Mouse (Mus musculus): ENCODE results near the gene Mical2. TPM values are rescaled to one million over a fixed set of nuclear protein-coding genes. Genes with fewer than 3 reads are reported as not detected.

Gene Mical2
- polyA plus RNA-seq, 1 experiment from 2014 or later: 1.2 TPM

DNA sequence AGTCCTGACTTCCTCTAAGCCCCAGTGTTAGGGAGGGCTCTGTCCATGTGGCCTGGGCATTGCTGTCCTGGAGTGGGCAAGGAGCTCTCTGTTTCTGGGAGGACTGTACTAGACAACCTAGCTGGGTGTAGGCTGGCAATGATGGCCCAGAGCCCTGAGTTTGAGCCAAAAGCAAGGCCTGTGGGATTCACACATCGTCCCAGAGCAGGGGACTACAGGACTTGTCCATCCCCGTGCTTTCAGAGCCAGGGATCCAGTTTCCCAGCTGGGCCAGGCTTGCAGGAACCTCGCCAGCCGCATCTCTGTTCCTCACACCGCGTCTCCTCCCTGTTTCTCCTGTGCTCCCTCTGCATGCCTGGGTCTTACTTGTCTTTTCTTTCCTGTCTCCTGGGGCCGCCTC is 107.7 kb downstream of the Mical2 start:
- Histone ChIP-seq H3K4me1 (peaks cover 9% of the 10 kb centered on the region; the same call in 1 of the 2 replicates), H3K4me3 (no peak overlapping the region), H3K27ac (replicated peaks) (no peak overlapping the region), H3K9me3 (no peaks in the 10 kb centered on the region), H3K27me3 (replicated peaks; ENCODE audit: low read depth, poor library complexity, severe bottlenecking) (no peaks in the 10 kb centered on the region), H3K36me3 (replicated peaks) (no peaks in the 10 kb centered on the region)
- no peak for DNase-seq (ENCODE audit: low spot score)
- WGBS: 81% methylated on average over 7 of the region's 7 CpGs

- WGBS: 84% methylated on average over 6 of the region's 6 CpGs
- 0 out of 2 replicates have a peak overlapping the region, but pooled peaks have one; percentile 19 for H3K27ac ChIP-seq (replicated peaks)
- H3K4me1 ChIP-seq: peaks cover 9% of the 10 kb centered on the region; the same call in 1 of the 2 replicates
- DNase-seq (ENCODE audit: low spot score): no peak
- H3K27me3 ChIP-seq (replicated peaks; ENCODE audit: low read depth, poor library complexity, severe bottlenecking): no peaks in the 10 kb centered on the region
- H3K36me3 ChIP-seq (replicated peaks): no peaks in the 10 kb centered on the region
- no peaks in the 10 kb centered on the region for H3K9me3 ChIP-seq
- H3K4me3 ChIP-seq: no peak overlapping the region
Measured at GRCm38 (mm10) chr7:112336213-112336631, 110.6 kb downstream of the Mical2 start.

GRCm38 (mm10) chr7:112336769-112337168 is 111.1 kb downstream of the Mical2 start:
- Histone ChIP-seq H3K27me3 (replicated peaks; ENCODE audit: low read depth, poor library complexity, severe bottlenecking) (no peaks in the 10 kb centered on the region), H3K4me3 (no peak overlapping the region), H3K9me3 (no peaks in the 10 kb centered on the region), H3K36me3 (replicated peaks) (no peaks in the 10 kb centered on the region), H3K27ac (replicated peaks) (0 out of 2 replicates have a peak overlapping the region, but pooled peaks have one; percentile 6), H3K4me1 (peaks cover 9% of the 10 kb centered on the region; the same call in 1 of the 2 replicates)
- no peak for DNase-seq (ENCODE audit: low spot score)
- WGBS: 85% methylated on average over 15 of the region's 15 CpGs

GRCm38 (mm10) chr7:112337736-112338135 is 112.1 kb downstream of the Mical2 start:
- 86% methylated on average over 5 of the region's 5 CpGs for WGBS
- no peaks in the 10 kb centered on the region for H3K9me3 ChIP-seq
- peaks cover 9% of the 10 kb centered on the region; the same call in 1 of the 2 replicates for H3K4me1 ChIP-seq
- no peak overlapping the region for H3K27ac ChIP-seq (replicated peaks)
- no peak for DNase-seq (ENCODE audit: low spot score)
- H3K36me3 ChIP-seq (replicated peaks): no peaks in the 10 kb centered on the region
- H3K27me3 ChIP-seq (replicated peaks; ENCODE audit: low read depth, poor library complexity, severe bottlenecking): no peaks in the 10 kb centered on the region
- H3K4me3 ChIP-seq: no peak overlapping the region

- no peak overlapping the region for H3K27ac ChIP-seq (replicated peaks)
- no peak overlapping the region for H3K4me3 ChIP-seq
- peaks cover 9% of the 10 kb centered on the region; the same call in 1 of the 2 replicates for H3K4me1 ChIP-seq
- no peaks in the 10 kb centered on the region for H3K27me3 ChIP-seq (replicated peaks; ENCODE audit: low read depth, poor library complexity, severe bottlenecking)
- no peak for DNase-seq (ENCODE audit: low spot score)
- no peaks in the 10 kb centered on the region for H3K9me3 ChIP-seq
- H3K36me3 ChIP-seq (replicated peaks): no peaks in the 10 kb centered on the region
- WGBS: 69% methylated on average over 3 of the region's 3 CpGs
Measured at GRCm38 (mm10) chr7:112341052-112341451, 115.4 kb downstream of the Mical2 start.

GRCm38 (mm10) chr7:112345687-112346086 is 120.0 kb downstream of the Mical2 start:
- H3K36me3 ChIP-seq (replicated peaks): no peaks in the 10 kb centered on the region
- no peak overlapping the region for H3K27ac ChIP-seq (replicated peaks)
- no peaks in the 10 kb centered on the region for H3K9me3 ChIP-seq
- DNase-seq (ENCODE audit: low spot score): no peak
- H3K4me3 ChIP-seq: no peak overlapping the region
- 0 out of 2 replicates have a peak, but pooled peaks cover 3% of the 10 kb centered on the region for H3K4me1 ChIP-seq
- no peaks in the 10 kb centered on the region for H3K27me3 ChIP-seq (replicated peaks; ENCODE audit: low read depth, poor library complexity, severe bottlenecking)
- WGBS: 83% methylated on average over 1 of the region's 1 CpGs

DNA sequence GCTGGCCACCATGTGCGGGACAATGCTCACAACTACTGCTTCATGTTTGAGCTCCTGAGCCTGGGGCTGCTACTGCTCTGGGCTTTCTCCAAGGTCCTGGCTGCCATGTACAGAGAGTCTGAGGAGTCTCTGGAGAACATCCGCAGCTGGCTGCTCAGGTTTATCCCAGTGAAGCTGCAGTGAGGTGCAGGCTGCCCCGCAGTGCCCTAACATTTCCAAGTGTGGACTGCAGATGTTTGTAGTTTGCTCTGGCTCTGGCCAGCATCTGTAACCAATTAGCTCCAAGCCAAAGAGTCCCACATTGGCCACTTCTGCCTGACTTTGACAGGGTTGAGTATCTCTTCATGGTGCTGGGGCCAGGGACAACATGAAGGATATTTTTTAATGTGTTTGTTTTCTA is 125.9 kb downstream of the Mical2 start:
- H3K4me3 ChIP-seq: no peak overlapping the region
- WGBS: 32% methylated on average over 3 of the region's 3 CpGs
- H3K4me1 ChIP-seq: peaks cover 48% of the 10 kb centered on the region
- H3K9me3 ChIP-seq: no peaks in the 10 kb centered on the region
- H3K36me3 ChIP-seq (replicated peaks): no peaks in the 10 kb centered on the region
- H3K27me3 ChIP-seq (replicated peaks; ENCODE audit: low read depth, poor library complexity, severe bottlenecking): peaks cover 4% of the 10 kb centered on the region; the same call in 1 of the 2 replicates
- peak overlapping the region; percentile 75 for H3K27ac ChIP-seq (replicated peaks)
- DNase-seq (ENCODE audit: low spot score): peak; percentile 83

GRCm38 (mm10) chr7:112352005-112352404 is 126.3 kb downstream of the Mical2 start:
- WGBS: 72% methylated on average over 4 of the region's 4 CpGs
- no peaks in the 10 kb centered on the region for H3K36me3 ChIP-seq (replicated peaks)

DNA sequence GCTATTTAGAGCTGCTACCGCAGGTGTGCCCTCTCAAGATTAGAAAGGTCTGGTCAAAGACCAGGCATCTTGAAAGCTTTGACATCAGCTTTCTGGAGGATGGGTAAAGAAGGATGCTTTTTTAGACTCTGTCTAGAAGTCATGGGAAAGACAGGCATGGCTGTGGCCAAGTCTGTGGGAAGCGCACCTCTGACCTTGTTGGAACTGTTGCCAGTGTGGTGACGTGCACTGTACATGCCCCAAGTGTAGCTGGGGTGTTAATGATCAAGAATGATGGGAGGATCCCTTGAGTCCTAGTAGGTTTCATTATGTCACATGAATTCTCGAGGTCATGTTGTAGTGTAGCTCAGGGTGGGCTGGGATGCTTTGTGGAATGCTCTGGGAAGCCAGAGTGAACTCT is 127.4 kb downstream of the Mical2 start:
- Histone ChIP-seq H3K4me3 (no peak overlapping the region), H3K9me3 (no peaks in the 10 kb centered on the region), H3K27ac (replicated peaks) (peak overlapping the region; percentile 20; the same call in 1 of the 2 replicates), H3K27me3 (replicated peaks; ENCODE audit: low read depth, poor library complexity, severe bottlenecking) (peaks cover 4% of the 10 kb centered on the region; the same call in 1 of the 2 replicates), H3K36me3 (replicated peaks) (no peaks in the 10 kb centered on the region), H3K4me1 (peaks cover 48% of the 10 kb centered on the region)
- whole genome bisulfite sequencing: 71% methylated on average over 4 of the region's 4 CpGs
- no peak for DNase-seq (ENCODE audit: low spot score)

More at GRCm38 (mm10) chr7:112352005-112352404, 126.3 kb downstream of the Mical2 start:
- Histone ChIP-seq H3K9me3 (no peaks in the 10 kb centered on the region), H3K4me3 (no peak overlapping the region), H3K27ac (replicated peaks) (0 out of 2 replicates have a peak overlapping the region, but pooled peaks have one; percentile 20), H3K27me3 (replicated peaks; ENCODE audit: low read depth, poor library complexity, severe bottlenecking) (peaks cover 4% of the 10 kb centered on the region; the same call in 1 of the 2 replicates), H3K4me1 (peaks cover 48% of the 10 kb centered on the region)
- no peak for DNase-seq (ENCODE audit: low spot score)

DNA sequence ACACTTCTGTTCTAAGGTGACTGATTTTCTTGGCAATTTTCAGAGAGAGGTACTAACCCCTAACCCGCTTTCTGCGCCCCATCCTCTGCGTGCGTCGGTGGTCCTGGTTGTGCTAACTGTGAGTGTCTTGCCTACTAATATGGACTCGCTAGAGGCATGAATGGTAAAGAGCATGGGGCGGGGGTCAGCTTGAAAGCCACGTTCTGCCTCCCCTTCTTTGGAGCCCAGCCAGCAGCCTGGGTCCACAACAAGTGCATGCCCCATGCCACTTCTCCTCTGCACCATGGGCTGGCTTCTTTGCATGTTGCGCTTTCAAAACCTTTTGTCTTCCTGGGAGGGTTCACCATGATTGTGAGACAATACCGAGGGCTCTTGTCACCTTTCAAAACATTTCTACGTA is 128.3 kb downstream of the Mical2 start:
- H3K4me3 ChIP-seq: no peak overlapping the region
- H3K27ac ChIP-seq (replicated peaks): no peak overlapping the region; the same call in 1 of the 2 replicates
- H3K4me1 ChIP-seq: peaks cover 48% of the 10 kb centered on the region
- 74% methylated on average over 11 of the region's 11 CpGs for WGBS
- no peaks in the 10 kb centered on the region for H3K9me3 ChIP-seq
- DNase-seq (ENCODE audit: low spot score): no peak
- H3K27me3 ChIP-seq (replicated peaks; ENCODE audit: low read depth, poor library complexity, severe bottlenecking): peaks cover 4% of the 10 kb centered on the region; the same call in 1 of the 2 replicates
- H3K36me3 ChIP-seq (replicated peaks): no peaks in the 10 kb centered on the region

DNA sequence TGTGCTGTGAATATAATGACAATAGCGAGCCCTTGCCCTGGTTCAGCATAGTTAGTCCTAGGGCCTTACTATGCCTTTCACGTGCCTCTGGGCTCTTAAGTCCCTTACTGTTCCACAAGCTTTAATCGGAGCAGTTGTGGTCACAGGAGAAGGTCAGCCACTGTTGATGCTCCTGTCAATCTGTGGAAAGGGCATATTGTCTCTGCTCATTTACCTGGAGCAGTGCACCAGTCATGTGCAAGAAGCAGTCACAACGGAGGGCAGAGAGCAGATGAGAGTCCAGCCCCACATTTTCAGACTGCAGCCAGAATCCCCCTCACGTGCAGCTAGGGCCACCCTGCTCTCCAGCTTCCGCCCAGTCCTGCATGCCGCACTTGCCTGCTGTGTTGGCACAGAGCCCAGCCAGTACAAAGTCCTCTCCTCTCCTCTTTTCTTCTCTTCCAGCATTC is 128.9 kb downstream of the Mical2 start:
- Histone ChIP-seq H3K4me3 (no peak overlapping the region), H3K36me3 (replicated peaks) (no peaks in the 10 kb centered on the region), H3K27me3 (replicated peaks; ENCODE audit: low read depth, poor library complexity, severe bottlenecking) (peaks cover 4% of the 10 kb centered on the region; the same call in 1 of the 2 replicates), H3K4me1 (peaks cover 47% of the 10 kb centered on the region), H3K9me3 (no peaks in the 10 kb centered on the region), H3K27ac (replicated peaks) (peak overlapping the region; percentile 46)
- 25% methylated on average over 7 of the region's 7 CpGs for WGBS
- DNase-seq (ENCODE audit: low spot score): peak; percentile 34

DNA sequence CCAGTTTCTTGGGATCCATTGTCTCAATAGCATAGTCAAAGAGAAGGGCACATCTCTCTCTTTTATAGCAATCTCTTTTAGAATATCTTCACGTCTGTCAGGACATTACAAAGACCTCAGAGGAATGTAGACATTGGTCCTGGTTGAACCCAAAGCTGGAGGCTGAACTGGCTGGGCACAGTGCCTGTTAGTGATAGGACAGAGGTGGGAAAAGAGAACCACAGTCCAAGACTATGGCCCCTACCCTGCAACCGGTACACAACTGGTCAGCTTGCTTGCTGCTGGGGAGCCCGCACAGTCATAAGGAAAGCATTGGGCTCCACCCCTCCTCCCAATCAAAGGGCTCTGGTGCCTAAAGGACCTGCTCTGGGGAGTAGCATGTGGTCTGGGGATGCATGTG is 133.9 kb downstream of the Mical2 start:
- no peak for DNase-seq (ENCODE audit: low spot score)
- H3K9me3 ChIP-seq: no peaks in the 10 kb centered on the region
- 87% methylated on average over 3 of the region's 3 CpGs for WGBS

GRCm38 (mm10) chr7:112362574-112363200 is 137.0 kb downstream of the Mical2 start:
- DNase-seq (ENCODE audit: low spot score): no peak
- Histone ChIP-seq H3K27me3 (replicated peaks; ENCODE audit: low read depth, poor library complexity, severe bottlenecking) (no peaks in the 10 kb centered on the region), H3K4me3 (no peak overlapping the region), H3K27ac (replicated peaks) (no peak overlapping the region), H3K9me3 (no peaks in the 10 kb centered on the region), H3K4me1 (no peaks in the 10 kb centered on the region), H3K36me3 (replicated peaks) (no peaks in the 10 kb centered on the region)
- WGBS: 87% methylated on average over 7 of the region's 7 CpGs

More for the DNA sequence above, 133.9 kb downstream of the Mical2 start:
- peaks cover 4% of the 10 kb centered on the region; the same call in 1 of the 2 replicates for H3K27me3 ChIP-seq (replicated peaks; ENCODE audit: low read depth, poor library complexity, severe bottlenecking)
- no peak overlapping the region for H3K27ac ChIP-seq (replicated peaks)
- H3K36me3 ChIP-seq (replicated peaks): no peaks in the 10 kb centered on the region
- H3K4me3 ChIP-seq: no peak overlapping the region
- peaks cover 9% of the 10 kb centered on the region for H3K4me1 ChIP-seq
